Mouse (Mus musculus) thymus, adult 2 months (tissue): ENCODE results near the gene Nsf.
"Not testable (repeated sequence)": the region's sequence is repeated elsewhere in the genome, so short reads cannot be mapped to it uniquely, and the experiment has no call there.

Source experiments
- CTCF ChIP-seq: fragments of 200-500 bp; IDR thresholded peaks from 2 replicates; pipeline ENCODE4 v1.5.1; 2012; ENCODE audit warnings: mild to moderate bottlenecking, control low read depth, low read length, moderate library complexity, borderline replicate concordance; ENCODE audit not compliant: control insufficient read depth, poor library complexity, insufficient read depth; ENCODE audit errors: extremely low read depth
- POLR2A ChIP-seq: fragments of 200-500 bp; IDR thresholded peaks from 2 replicates; pipeline ENCODE4 v1.6.1; 2012; ENCODE audit warnings: mild to moderate bottlenecking, low read length, control low read depth, moderate library complexity; ENCODE audit not compliant: control insufficient read depth, poor library complexity, insufficient read depth; ENCODE audit errors: extremely low read depth

DNA sequence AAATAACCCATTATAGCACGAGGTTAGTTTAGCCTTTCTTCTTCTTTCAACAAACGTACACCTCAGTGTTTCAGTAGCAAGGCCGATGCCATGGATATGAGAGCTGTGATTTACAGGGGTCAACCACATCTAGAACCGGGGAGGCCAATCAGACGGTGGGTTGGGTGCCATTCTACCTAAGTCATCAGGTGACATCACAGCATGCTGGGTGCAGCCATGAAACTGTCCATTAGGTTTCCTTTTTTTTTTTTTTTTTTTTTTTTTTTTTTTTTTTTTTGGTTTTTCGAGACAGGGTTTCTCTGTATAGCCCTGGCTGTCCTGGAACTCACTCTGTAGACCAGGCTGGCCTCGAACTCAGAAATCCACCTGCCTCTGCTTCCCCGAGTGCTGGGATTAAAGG, 74.4 kb downstream of the Nsf start:
- not testable (repeated sequence) for TF ChIP-seq CTCF, POLR2A
